Mouse (Mus musculus) MEL (cell line): ENCODE measurements around the gene Tnpo1. TPM values are rescaled to one million over a fixed set of nuclear protein-coding genes. Genes with fewer than 3 reads are reported as not detected.
A peak's percentile ranks its signal among the peaks of the same experiment; 100 is the strongest.

Source experiments
- DNase-seq: peaks from one replicate; pipeline ENCODE4 v3.0.0; 2011; ENCODE audit warnings: low read depth, low spot score
- H3K27ac ChIP-seq: 2 replicates; pipeline ENCODE4 v1.5.1; 2012; ENCODE audit warnings: low read depth, mild to moderate bottlenecking, control low read depth, low read length, moderate library complexity; ENCODE audit not compliant: control insufficient read depth
- H3K27me3 ChIP-seq, 2 experiments: fragments of 150-350 bp in 1 of 2; sonication (generic) in 1 of 2; 2 replicates each; pipeline ENCODE4 v1.6.1; 2012; ENCODE audit warnings: low read length in 2 of 2, mild to moderate bottlenecking in 2 of 2, improper control_type of control experiment in 1 of 2, moderate library complexity in 1 of 2; ENCODE audit not compliant: insufficient read depth in 2 of 2, control insufficient read depth in 1 of 2
- H3K36me3 ChIP-seq, 2 experiments: 2 replicates each; pipeline ENCODE4 v1.6.1; 2012 to 2014; ENCODE audit warnings: low read length in 2 of 2, improper control_type of control experiment in 1 of 2, inconsistent platforms in 1 of 2, mild to moderate bottlenecking in 1 of 2; ENCODE audit not compliant: insufficient read depth in 2 of 2, control insufficient read depth in 1 of 2
- H3K4me1 ChIP-seq, 2 experiments: fragments of 150-350 bp in 1 of 2; sonication (generic) in 1 of 2; 2 replicates each; pipeline ENCODE4 v1.6.1; 2012; ENCODE audit warnings: low read length in 2 of 2, improper control_type of control experiment in 1 of 2, mild to moderate bottlenecking in 1 of 2; ENCODE audit not compliant: insufficient read depth in 2 of 2, control insufficient read depth in 1 of 2
- H3K4me3 ChIP-seq, 2 experiments: fragments of 150-350 bp in 1 of 2; sonication (generic) in 1 of 2; 2 replicates each; pipeline ENCODE4 v1.5.1; 2012; ENCODE audit warnings: low read depth in 2 of 2, low read length in 2 of 2, mild to moderate bottlenecking in 2 of 2, moderate library complexity in 2 of 2, control low read depth in 1 of 2, improper control_type of control experiment in 1 of 2; ENCODE audit not compliant: control insufficient read depth in 1 of 2, insufficient read depth in 1 of 2
- H3K79me2 ChIP-seq: 2 replicates; pipeline ENCODE4 v1.6.1; 2012; ENCODE audit warnings: mild to moderate bottlenecking, low read length, moderate library complexity; ENCODE audit not compliant: control insufficient read depth, poor library complexity, insufficient read depth
- H3K9ac ChIP-seq: 2 replicates; pipeline ENCODE4 v1.6.1; 2012; ENCODE audit warnings: low read depth, mild to moderate bottlenecking, control low read depth, low read length, moderate library complexity; ENCODE audit not compliant: control insufficient read depth, poor library complexity, severe bottlenecking
- H3K9me3 ChIP-seq: fragments of 150-350 bp; sonication (generic); replicated peaks from 2 replicates; pipeline ENCODE4 v1.6.1; 2012; ENCODE audit warnings: mild to moderate bottlenecking, low read length, improper control_type of control experiment, moderate library complexity; ENCODE audit not compliant: insufficient read depth
- CHD2 ChIP-seq: IDR thresholded peaks from 2 replicates; pipeline ENCODE4 v1.6.1; 2011; ENCODE audit warnings: low read length, improper control_type of control experiment
- CTCF ChIP-seq, 3 experiments: IDR thresholded peaks in 2 of 3; conservative IDR thresholded peaks in 1 of 3; 2 replicates each; pipeline ENCODE4 v1.5.1; 2011 to 2012; ENCODE audit warnings: low read length in 3 of 3, low read depth in 2 of 3, mild to moderate bottlenecking in 2 of 3, improper control_type of control experiment in 1 of 3, inconsistent platforms in 1 of 3, mixed read lengths in 1 of 3, moderate library complexity in 1 of 3; ENCODE audit not compliant: control insufficient read depth in 1 of 3, insufficient read depth in 1 of 3, poor library complexity in 1 of 3, severe bottlenecking in 1 of 3
- E2F4 ChIP-seq: IDR thresholded peaks from 2 replicates; pipeline ENCODE4 v1.6.1; 2011; ENCODE audit warnings: low read depth, low read length, improper control_type of control experiment, borderline replicate concordance
- ELF1 ChIP-seq: IDR thresholded peaks from 2 replicates; pipeline ENCODE4 v1.6.1; 2014; ENCODE audit warnings: low read depth, mild to moderate bottlenecking, inconsistent platforms, low read length, improper control_type of control experiment, moderate library complexity
- ETS1 ChIP-seq: IDR thresholded peaks from 2 replicates; pipeline ENCODE4 v1.6.1; 2012; ENCODE audit warnings: low read depth, mild to moderate bottlenecking, inconsistent platforms, low read length, improper control_type of control experiment, moderate library complexity
- GABPA ChIP-seq: IDR thresholded peaks from 2 replicates; pipeline ENCODE4 v1.6.1; 2012; ENCODE audit warnings: low read depth, mild to moderate bottlenecking, inconsistent platforms, low read length, improper control_type of control experiment, moderate library complexity
- HCFC1 ChIP-seq: IDR thresholded peaks from 2 replicates; pipeline ENCODE4 v1.6.1; 2012; ENCODE audit warnings: low read depth, mild to moderate bottlenecking, inconsistent platforms, low read length, improper control_type of control experiment, moderate library complexity
- JUND ChIP-seq: IDR thresholded peaks from 2 replicates; pipeline ENCODE4 v1.6.1; 2011; ENCODE audit warnings: low read depth, mild to moderate bottlenecking, improper control_type of control experiment, low read length
- KAT2A ChIP-seq: conservative IDR thresholded peaks from 2 replicates; pipeline ENCODE4 v1.6.1; 2012; ENCODE audit warnings: low read depth, low read length, improper control_type of control experiment, inconsistent platforms
- MAFK ChIP-seq: IDR thresholded peaks from 2 replicates; pipeline ENCODE4 v1.6.1; 2011; ENCODE audit warnings: low read depth, mild to moderate bottlenecking, low read length, improper control_type of control experiment, borderline replicate concordance
- MAX ChIP-seq: IDR thresholded peaks from 2 replicates; pipeline ENCODE4 v1.6.1; 2011; ENCODE audit warnings: low read length, improper control_type of control experiment
- MAZ ChIP-seq: IDR thresholded peaks from 2 replicates; pipeline ENCODE4 v1.6.1; 2012; ENCODE audit warnings: low read depth, mild to moderate bottlenecking, inconsistent platforms, low read length, improper control_type of control experiment
- MEF2A ChIP-seq: IDR thresholded peaks from 2 replicates; pipeline ENCODE4 v1.6.1; 2014; ENCODE audit warnings: low read depth, mild to moderate bottlenecking, inconsistent platforms, low read length, improper control_type of control experiment; ENCODE audit not compliant: poor library complexity, insufficient replicate concordance, severe bottlenecking; ENCODE audit errors: extremely low read depth
- MYB ChIP-seq: IDR thresholded peaks from 2 replicates; pipeline ENCODE4 v1.6.1; 2011; ENCODE audit warnings: mild to moderate bottlenecking, low read depth, low read length, improper control_type of control experiment
- MYC ChIP-seq: IDR thresholded peaks from 2 replicates; pipeline ENCODE4 v1.6.1; 2011; ENCODE audit warnings: low read depth, mild to moderate bottlenecking, low read length, improper control_type of control experiment, moderate library complexity
- NELFE ChIP-seq: IDR thresholded peaks from 2 replicates; pipeline ENCODE4 v1.6.1; 2011; ENCODE audit warnings: low read depth, low read length, improper control_type of control experiment
- POLR2AphosphoS2 ChIP-seq: IDR thresholded peaks from 2 replicates; pipeline ENCODE4 v1.6.1; 2011; ENCODE audit warnings: low read length, improper control_type of control experiment
- RAD21 ChIP-seq: IDR thresholded peaks from 2 replicates; pipeline ENCODE4 v1.6.1; 2011; ENCODE audit warnings: mild to moderate bottlenecking, low read depth, low read length, improper control_type of control experiment
- SMC3 ChIP-seq: IDR thresholded peaks from 2 replicates; pipeline ENCODE4 v1.6.1; 2011; ENCODE audit warnings: low read depth, low read length, improper control_type of control experiment
- TBP ChIP-seq: IDR thresholded peaks from 2 replicates; pipeline ENCODE4 v1.8.0; 2011; ENCODE audit warnings: low read depth, low read length, improper control_type of control experiment
- UBTF ChIP-seq: IDR thresholded peaks from 2 replicates; pipeline ENCODE4 v1.6.1; 2012; ENCODE audit warnings: low read depth, mild to moderate bottlenecking, inconsistent platforms, low read length, improper control_type of control experiment, moderate library complexity, borderline replicate concordance; ENCODE audit not compliant: insufficient read depth
- USF1 ChIP-seq: IDR thresholded peaks from 2 replicates; pipeline ENCODE4 v1.6.1; 2014; ENCODE audit warnings: low read depth, mild to moderate bottlenecking, inconsistent platforms, low read length, improper control_type of control experiment, moderate library complexity
- USF2 ChIP-seq, 2 experiments: IDR thresholded peaks; 2 replicates each; pipeline ENCODE4 v1.6.1; 2011 to 2012; ENCODE audit warnings: improper control_type of control experiment in 2 of 2, low read length in 2 of 2, borderline replicate concordance in 1 of 2, inconsistent platforms in 1 of 2, low read depth in 1 of 2, mild to moderate bottlenecking in 1 of 2; ENCODE audit not compliant: insufficient read depth in 1 of 2
- ZC3H11A ChIP-seq: IDR thresholded peaks from 2 replicates; pipeline ENCODE4 v1.6.1; 2012; ENCODE audit warnings: low read depth, mild to moderate bottlenecking, inconsistent platforms, low read length, improper control_type of control experiment
- ZKSCAN1 ChIP-seq: IDR thresholded peaks from 2 replicates; pipeline ENCODE4 v1.6.1; 2012; ENCODE audit warnings: low read depth, mild to moderate bottlenecking, inconsistent platforms, low read length, improper control_type of control experiment, moderate library complexity
- ZNF384 ChIP-seq: IDR thresholded peaks from 2 replicates; pipeline ENCODE4 v1.6.1; 2012; ENCODE audit warnings: low read depth, mild to moderate bottlenecking, inconsistent platforms, low read length, improper control_type of control experiment
- polyA plus RNA-seq, 2 experiments: library from polyadenylated mRNA; stranded (reverse) in 1 of 2; unstranded in 1 of 2; fragments of >175 nt in 1 of 2; fragments of >200 nt in 1 of 2; gene quantifications; 2 replicates each; pipeline versions ENCODE4 v1.2.1 to v1.2.4; 2012; ENCODE audit warnings: low replicate concordance in 2 of 2, low read depth in 1 of 2; ENCODE audit not compliant: insufficient read length in 2 of 2, insufficient read depth in 1 of 2, missing spikeins in 1 of 2
- total RNA-seq: library from RNA; depleted of rRNA; stranded (reverse); fragments of 300-350 nt; gene quantifications from 2 replicates; pipeline ENCODE4 v1.2.3, GENCODE M21; 2012

Tnpo1 gene
- total and polyA plus RNA-seq, 3 experiments, result 48.0 to 123 (median 89.6) TPM

- peaks cover 14 to 19% of the 10 kb centered on the region in 2 experiments for H3K4me1 ChIP-seq
- no peak for TF ChIP-seq MAFK
- TF ChIP-seq MYB, result no peak
- TF ChIP-seq ZNF384, result no peak
- 0 out of 2 replicates have a peak, but pooled peaks have one; percentile 3 for TF ChIP-seq ZC3H11A
- no peak for TF ChIP-seq MAX
- TF ChIP-seq SMC3, result peak; percentile 46; the same call in 1 of the 2 replicates
- TF ChIP-seq MAZ, result no peak
- no peak for TF ChIP-seq HCFC1
- TF ChIP-seq USF2 (IDR thresholded peaks at IDR 0.05; ENCODE audit: borderline replicate concordance in 1 of 2, insufficient read depth in 1 of 2, low read depth in 1 of 2, low read length in 2 of 2), result no peak
- no peak for TF ChIP-seq JUND
- TF ChIP-seq MYC, result no peak
- peak; percentile 51 for TF ChIP-seq RAD21
- TF ChIP-seq CTCF (IDR thresholded peaks at IDR 0.05 in 2 of 3, conservative IDR thresholded peaks at IDR 0.05 in 1 of 3; ENCODE audit: control insufficient read depth in 1 of 3, insufficient read depth in 1 of 3, low read depth in 2 of 3, low read length in 3 of 3, poor library complexity in 1 of 3, severe bottlenecking in 1 of 3), result peak; percentile 52 to 58 (median 55)
- TF ChIP-seq USF1, result no peak
- no peak for TF ChIP-seq UBTF
- peaks cover 27 to 36% of the 10 kb centered on the region in 2 experiments for H3K36me3 ChIP-seq
- peak; percentile 70 for DNase-seq
- H3K27me3 ChIP-seq, result no peaks in the 10 kb centered on the region
- H3K27ac ChIP-seq, result no peak overlapping the region
- H3K9ac ChIP-seq, result no peak overlapping the region
- 0 out of 2 replicates have a peak, but pooled peaks cover 1% of the 10 kb centered on the region for H3K79me2 ChIP-seq
- no peak overlapping the region for H3K4me3 ChIP-seq
- H3K9me3 ChIP-seq, result no peaks in the 10 kb centered on the region
Measured at GRCm38 (mm10) chr13:98867810-98868209, 58.4 kb downstream of the Tnpo1 start.

DNA sequence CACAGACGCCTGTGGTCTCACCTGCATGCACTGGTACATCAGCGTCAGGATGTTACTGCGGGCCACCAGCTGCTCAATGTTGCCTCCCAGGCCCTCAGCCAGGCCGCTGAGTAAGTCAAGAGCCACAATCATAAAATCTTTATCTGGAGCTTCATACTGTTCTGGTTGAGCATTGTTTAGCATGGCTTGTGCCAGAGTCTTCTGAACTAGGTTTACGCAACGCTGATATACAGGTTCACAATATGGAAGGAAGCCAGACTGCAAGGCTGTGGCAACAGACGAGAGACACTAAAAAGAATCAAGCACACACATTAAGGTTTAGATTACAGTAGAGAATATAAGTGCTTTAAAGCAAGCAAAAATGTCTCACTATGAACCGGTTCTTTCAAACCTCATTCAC, 70.9 kb downstream of the Tnpo1 start:
- Histone ChIP-seq H3K9ac (no peak overlapping the region), H3K4me3 (no peak overlapping the region), H3K9me3 (no peaks in the 10 kb centered on the region), H3K27me3 (no peaks in the 10 kb centered on the region), H3K27ac (no peak overlapping the region), H3K79me2 (0 out of 2 replicates have a peak, but pooled peaks cover 2% of the 10 kb centered on the region), H3K4me1 (no peaks in the 10 kb centered on the region), H3K36me3 (peaks cover 9 to 57% of the 10 kb centered on the region in 2 experiments)
- DNase-seq, result no peak
- TF ChIP-seq NELFE, result no peak
- no peak for TF ChIP-seq ELF1
- TF ChIP-seq HCFC1, result no peak
- TF ChIP-seq CTCF (IDR thresholded peaks at IDR 0.05 in 2 of 3, conservative IDR thresholded peaks at IDR 0.05 in 1 of 3; ENCODE audit: control insufficient read depth in 1 of 3, insufficient read depth in 1 of 3, low read depth in 2 of 3, low read length in 3 of 3, poor library complexity in 1 of 3, severe bottlenecking in 1 of 3), result no peak
- TF ChIP-seq ZKSCAN1, result no peak
- TF ChIP-seq E2F4, result no peak
- no peak for TF ChIP-seq CHD2
- TF ChIP-seq ETS1, result no peak
- no peak for TF ChIP-seq TBP
- no peak for TF ChIP-seq POLR2AphosphoS2
- TF ChIP-seq JUND, result no peak
- no peak for TF ChIP-seq GABPA
- no peak for TF ChIP-seq MEF2A
- TF ChIP-seq USF2 (IDR thresholded peaks at IDR 0.05; ENCODE audit: borderline replicate concordance in 1 of 2, insufficient read depth in 1 of 2, low read depth in 1 of 2, low read length in 2 of 2), result no peak
- TF ChIP-seq KAT2A, result no peak
- no peak for TF ChIP-seq USF1
